Mouse (Mus musculus): ENCODE results near the gene Ythdf1.
A peak's percentile ranks its signal among the peaks of the same experiment; 100 is the strongest.

Gene Ythdf1

GRCm38 (mm10) chr2:180910928-180911327 lies 9.8 kb downstream of the Ythdf1 start:
- DNase-seq (ENCODE audit: extremely low spot score, low spot score) = no peak

GRCm38 (mm10) chr2:180905556-180906221 lies 15.1 kb downstream of the Ythdf1 start:
- DNase-seq (ENCODE audit: extremely low spot score, low spot score) = no peak

- DNase-seq (ENCODE audit: extremely low spot score, low spot score) = no peak
Observed at GRCm38 (mm10) chr2:180904435-180905208, 16.1 kb downstream of the Ythdf1 start.

GRCm38 (mm10) chr2:180902086-180902485 lies 18.7 kb downstream of the Ythdf1 start:
- no peak for DNase-seq (ENCODE audit: extremely low spot score, low spot score)

- DNase-seq (ENCODE audit: extremely low spot score, low spot score) = no peak
Observed at GRCm38 (mm10) chr2:180897857-180898256, 22.9 kb downstream of the Ythdf1 start.

- no peak for DNase-seq (ENCODE audit: extremely low spot score, low spot score)
Observed at GRCm38 (mm10) chr2:180896819-180897625, 23.7 kb downstream of the Ythdf1 start.

- no peak for DNase-seq (ENCODE audit: extremely low spot score, low spot score)
Observed at GRCm38 (mm10) chr2:180895837-180896525, 24.8 kb downstream of the Ythdf1 start.

GRCm38 (mm10) chr2:180895321-180895720 lies 25.4 kb downstream of the Ythdf1 start:
- no peak for DNase-seq (ENCODE audit: extremely low spot score, low spot score)

GRCm38 (mm10) chr2:180894734-180895133 lies 26.0 kb downstream of the Ythdf1 start:
- peak; percentile 88 for DNase-seq (ENCODE audit: extremely low spot score, low spot score)

- DNase-seq (ENCODE audit: extremely low spot score, low spot score) = peak; percentile 84
Observed at GRCm38 (mm10) chr2:180894029-180894623, 26.6 kb downstream of the Ythdf1 start.

- DNase-seq (ENCODE audit: extremely low spot score, low spot score) = peak; percentile 70
Observed at GRCm38 (mm10) chr2:180893537-180894028, 27.2 kb downstream of the Ythdf1 start.

GRCm38 (mm10) chr2:180892841-180893521 lies 27.8 kb downstream of the Ythdf1 start:
- peak; percentile 76 for DNase-seq (ENCODE audit: extremely low spot score, low spot score)

- DNase-seq (ENCODE audit: extremely low spot score, low spot score) = peak; percentile 63
Observed at GRCm38 (mm10) chr2:180891835-180892323, 28.9 kb downstream of the Ythdf1 start.

GRCm38 (mm10) chr2:180891075-180891834 lies 29.5 kb downstream of the Ythdf1 start:
- DNase-seq (ENCODE audit: extremely low spot score, low spot score) = peak; percentile 68

GRCm38 (mm10) chr2:180890422-180891074 lies 30.2 kb downstream of the Ythdf1 start:
- peak; percentile 61 for DNase-seq (ENCODE audit: extremely low spot score, low spot score)

- peak; percentile 44 for DNase-seq (ENCODE audit: extremely low spot score, low spot score)
Observed at GRCm38 (mm10) chr2:180889921-180890280, 30.8 kb downstream of the Ythdf1 start.

GRCm38 (mm10) chr2:180889271-180889920 lies 31.4 kb downstream of the Ythdf1 start:
- peak; percentile 64 for DNase-seq (ENCODE audit: extremely low spot score, low spot score)

- DNase-seq (ENCODE audit: extremely low spot score, low spot score) = no peak
Observed at GRCm38 (mm10) chr2:180885270-180885669, 35.5 kb downstream of the Ythdf1 start.
